Mouse (Mus musculus): Measurements from ENCODE around the gene Scp2.

- TF ChIP-seq CTCF (IDR thresholded peaks at IDR 0.05; ENCODE audit: extremely low read depth, insufficient read length, insufficient replicate concordance, low read depth, low read length) (no peak), POLR2A (IDR thresholded peaks at IDR 0.05; ENCODE audit: low read depth, low read length) (no peak)
Measured at GRCm38 (mm10) chr4:108018961-108019921, 125.6 kb downstream of the Scp2 start.

Measured in small intestine, adult 2 months (tissue).